Mouse (Mus musculus) CD8-positive naive resting alpha-beta T cell, adult 2 months (primary cell): ENCODE results near the gene Fndc5.

Experiments used
- DNase-seq, 2 experiments: peaks; one replicate each; pipeline ENCODE4 v3.0.0; 2022; ENCODE audit warnings: low read depth in 2 of 2, low spot score in 2 of 2

The Fndc5 gene

GRCm38 (mm10) chr4:129122719-129123118 is 14.1 kb upstream of the Fndc5 start:
- no peak for DNase-seq

- DNase-seq: no peak
Observed at GRCm38 (mm10) chr4:129124652-129125146, 12.1 kb upstream of the Fndc5 start.

- no peak for DNase-seq
Observed at GRCm38 (mm10) chr4:129125736-129126451, 10.9 kb upstream of the Fndc5 start.

- DNase-seq: no peak
Observed at GRCm38 (mm10) chr4:129128582-129129338, 8.0 kb upstream of the Fndc5 start.

GRCm38 (mm10) chr4:129129387-129129786 is 7.4 kb upstream of the Fndc5 start:
- no peak for DNase-seq

- DNase-seq: peak; percentile 38 to 40
Observed at GRCm38 (mm10) chr4:129130149-129130548, 6.7 kb upstream of the Fndc5 start.

GRCm38 (mm10) chr4:129130755-129131303 is 6.0 kb upstream of the Fndc5 start:
- peak; percentile 49 to 55 for DNase-seq

GRCm38 (mm10) chr4:129134799-129135585 is 1.8 kb upstream of the Fndc5 start:
- peak; percentile 65 to 67 for DNase-seq

GRCm38 (mm10) chr4:129135637-129136036 is 1.2 kb upstream of the Fndc5 start:
- no peak for DNase-seq

GRCm38 (mm10) chr4:129136189-129136578 is 615 bp upstream of the Fndc5 start:
- no peak for DNase-seq

GRCm38 (mm10) chr4:129137392-129138321 is 858 bp downstream of the Fndc5 start:
- no peak for DNase-seq

- no peak for DNase-seq
Observed at GRCm38 (mm10) chr4:129139642-129140041, 2.8 kb downstream of the Fndc5 start.

GRCm38 (mm10) chr4:129140808-129141207 is 4.0 kb downstream of the Fndc5 start:
- no peak for DNase-seq

GRCm38 (mm10) chr4:129141560-129142438 is 5.0 kb downstream of the Fndc5 start:
- DNase-seq: no peak

GRCm38 (mm10) chr4:129142439-129143045 is 5.7 kb downstream of the Fndc5 start:
- DNase-seq: no peak

GRCm38 (mm10) chr4:129143509-129143908 is 6.7 kb downstream of the Fndc5 start:
- DNase-seq: no peak

- DNase-seq: no peak
Observed at GRCm38 (mm10) chr4:129144401-129145367, 7.9 kb downstream of the Fndc5 start.

GRCm38 (mm10) chr4:129145411-129145810 is 8.6 kb downstream of the Fndc5 start:
- no peak for DNase-seq
